Mouse (Mus musculus) megakaryocyte, embryonic 14.5 days (primary cell): ENCODE data around the gene Slmap. TPM values are rescaled to one million over a fixed set of nuclear protein-coding genes. Genes with fewer than 3 reads are reported as not detected.

Source experiments
- H3K27me3 ChIP-seq: replicated peaks from 2 replicates; pipeline ENCODE3; 2012; ENCODE audit warnings: inconsistent platforms
- H3K36me3 ChIP-seq: replicated peaks from 2 replicates; pipeline ENCODE3; 2012; ENCODE audit warnings: low read length, inconsistent platforms, mixed read lengths
- H3K4me1 ChIP-seq: 2 replicates; pipeline ENCODE4 v1.6.1; 2012; ENCODE audit warnings: inconsistent platforms
- H3K4me3 ChIP-seq: replicated peaks from 2 replicates; pipeline ENCODE3; 2012; ENCODE audit warnings: moderate library complexity, mild to moderate bottlenecking, inconsistent platforms
- H3K9me3 ChIP-seq: 2 replicates; pipeline ENCODE4 v1.6.1; 2012; ENCODE audit warnings: inconsistent platforms
- FLI1 ChIP-seq: IDR thresholded peaks from 2 replicates; pipeline ENCODE4 v1.6.1; 2012; ENCODE audit warnings: low read length, inconsistent platforms, mixed read lengths
- GATA1 ChIP-seq: IDR thresholded peaks from 3 replicates; pipeline ENCODE4 v1.6.1; 2012; ENCODE audit warnings: mixed read lengths, low read length, inconsistent platforms, borderline replicate concordance
- polyA plus RNA-seq: library from polyadenylated mRNA; stranded (reverse); fragments of >175 nt; gene quantifications from 2 replicates; pipeline ENCODE4 v1.2.3, GENCODE M21; 2012; ENCODE audit warnings: low replicate concordance; ENCODE audit not compliant: insufficient read depth

Slmap gene
- polyA plus RNA-seq, 1 experiment, result 9.8 TPM

GRCm38 (mm10) chr14:26450036-26450800, 84.5 kb downstream of the Slmap start:
- Histone ChIP-seq H3K9me3 (no peaks in the 10 kb centered on the region), H3K4me3 (no peak overlapping the region), H3K36me3 (peaks cover 83% of the 10 kb centered on the region), H3K4me1 (peaks cover 52% of the 10 kb centered on the region), H3K27me3 (no peaks in the 10 kb centered on the region)
- no peak for TF ChIP-seq FLI1
- no peak for TF ChIP-seq GATA1

GRCm38 (mm10) chr14:26448581-26448980, 86.2 kb downstream of the Slmap start:
- H3K36me3 ChIP-seq, result peaks cover 87% of the 10 kb centered on the region
- H3K9me3 ChIP-seq, result no peaks in the 10 kb centered on the region
- H3K4me3 ChIP-seq, result no peak overlapping the region
- H3K27me3 ChIP-seq, result no peaks in the 10 kb centered on the region
- peaks cover 55% of the 10 kb centered on the region for H3K4me1 ChIP-seq
- TF ChIP-seq FLI1, result no peak
- TF ChIP-seq GATA1, result no peak

GRCm38 (mm10) chr14:26447223-26447622, 87.5 kb downstream of the Slmap start:
- H3K9me3 ChIP-seq, result no peaks in the 10 kb centered on the region
- TF ChIP-seq GATA1, result no peak
- no peak for TF ChIP-seq FLI1
- no peaks in the 10 kb centered on the region for H3K27me3 ChIP-seq
- H3K4me3 ChIP-seq, result no peak overlapping the region
- H3K36me3 ChIP-seq, result peaks cover 86% of the 10 kb centered on the region
- H3K4me1 ChIP-seq, result peaks cover 63% of the 10 kb centered on the region

- Histone ChIP-seq H3K4me1 (peaks cover 66% of the 10 kb centered on the region), H3K4me3 (no peak overlapping the region), H3K9me3 (no peaks in the 10 kb centered on the region), H3K27me3 (no peaks in the 10 kb centered on the region), H3K36me3 (peaks cover 83% of the 10 kb centered on the region)
- TF ChIP-seq GATA1 (no peak), FLI1 (no peak)
These were observed 88.2 kb downstream of the Slmap start for GRCm38 (mm10) chr14:26446538-26446937.

- Histone ChIP-seq H3K9me3 (no peaks in the 10 kb centered on the region), H3K4me1 (peaks cover 78% of the 10 kb centered on the region), H3K4me3 (no peak overlapping the region), H3K36me3 (peaks cover 86% of the 10 kb centered on the region), H3K27me3 (no peaks in the 10 kb centered on the region)
- TF ChIP-seq FLI1, result no peak
- TF ChIP-seq GATA1, result no peak
These were observed 92.2 kb downstream of the Slmap start for GRCm38 (mm10) chr14:26442534-26442933.

GRCm38 (mm10) chr14:26441041-26441812, 93.5 kb downstream of the Slmap start:
- H3K9me3 ChIP-seq, result no peaks in the 10 kb centered on the region
- H3K4me3 ChIP-seq, result no peak overlapping the region
- H3K4me1 ChIP-seq, result peaks cover 68% of the 10 kb centered on the region
- TF ChIP-seq FLI1 (no peak), GATA1 (no peak)
- peaks cover 86% of the 10 kb centered on the region for H3K36me3 ChIP-seq
- no peaks in the 10 kb centered on the region for H3K27me3 ChIP-seq

- Histone ChIP-seq H3K9me3 (no peaks in the 10 kb centered on the region), H3K27me3 (no peaks in the 10 kb centered on the region), H3K4me1 (peaks cover 67% of the 10 kb centered on the region), H3K4me3 (no peak overlapping the region), H3K36me3 (peaks cover 85% of the 10 kb centered on the region)
- TF ChIP-seq GATA1, result no peak
- no peak for TF ChIP-seq FLI1
These were observed 94.7 kb downstream of the Slmap start for GRCm38 (mm10) chr14:26439996-26440395.

- peaks cover 84% of the 10 kb centered on the region for H3K36me3 ChIP-seq
- H3K9me3 ChIP-seq, result no peaks in the 10 kb centered on the region
- H3K27me3 ChIP-seq, result no peaks in the 10 kb centered on the region
- H3K4me3 ChIP-seq, result no peak overlapping the region
- TF ChIP-seq FLI1, result no peak
- TF ChIP-seq GATA1, result no peak
- peaks cover 74% of the 10 kb centered on the region for H3K4me1 ChIP-seq
These were observed 97.0 kb downstream of the Slmap start for GRCm38 (mm10) chr14:26437771-26438170.

- peaks cover 82% of the 10 kb centered on the region for H3K36me3 ChIP-seq
- H3K4me3 ChIP-seq, result no peak overlapping the region
- TF ChIP-seq FLI1, result no peak
- no peak for TF ChIP-seq GATA1
- H3K4me1 ChIP-seq, result peaks cover 75% of the 10 kb centered on the region
- H3K9me3 ChIP-seq, result no peaks in the 10 kb centered on the region
- no peaks in the 10 kb centered on the region for H3K27me3 ChIP-seq
These were observed 98.4 kb downstream of the Slmap start for GRCm38 (mm10) chr14:26436304-26436703.

GRCm38 (mm10) chr14:26432320-26432719, 102.4 kb downstream of the Slmap start:
- no peak for TF ChIP-seq GATA1
- no peak for TF ChIP-seq FLI1
- peaks cover 82% of the 10 kb centered on the region for H3K36me3 ChIP-seq
- no peaks in the 10 kb centered on the region for H3K27me3 ChIP-seq
- H3K4me1 ChIP-seq, result peaks cover 40% of the 10 kb centered on the region
- no peaks in the 10 kb centered on the region for H3K9me3 ChIP-seq
- H3K4me3 ChIP-seq, result no peak overlapping the region
